Mouse (Mus musculus) heart, adult 2 months (tissue): ENCODE measurements around the gene Ehmt2. TPM values are rescaled to one million over a fixed set of nuclear protein-coding genes. Genes with fewer than 3 reads are reported as not detected.
"Not testable (repeated sequence)": the region's sequence is repeated elsewhere in the genome, so short reads cannot be mapped to it uniquely, and the experiment has no call there.

ENCODE experiments used
- DNase-seq, 2 experiments: peaks; one replicate each; pipeline ENCODE4 v3.0.0; 2021
- H3K27ac ChIP-seq: fragments of 200-600 bp; 2 replicates; pipeline ENCODE4 v1.8.1; 2022
- H3K27me3 ChIP-seq: fragments of 200-500 bp; 2 replicates; pipeline ENCODE4 v1.6.1; 2012; ENCODE audit warnings: mild to moderate bottlenecking, low read length, inconsistent platforms, mixed read lengths; ENCODE audit not compliant: control insufficient read depth, insufficient read depth
- H3K36me3 ChIP-seq: fragments of 200-500 bp; 2 replicates; pipeline ENCODE4 v1.6.1; 2012; ENCODE audit warnings: low read length, inconsistent platforms; ENCODE audit not compliant: control insufficient read depth, insufficient read depth
- H3K4me1 ChIP-seq: fragments of 200-500 bp; 2 replicates; pipeline ENCODE4 v1.6.1; 2011; ENCODE audit warnings: low read length; ENCODE audit not compliant: control insufficient read depth, insufficient read depth
- H3K4me3 ChIP-seq: fragments of 200-600 bp; 2 replicates; pipeline ENCODE4 v1.8.1; 2022
- H3K79me2 ChIP-seq: fragments of 200-500 bp; replicated peaks from 2 replicates; pipeline ENCODE4 v1.6.1; 2012; ENCODE audit warnings: mild to moderate bottlenecking, inconsistent platforms, low read length, moderate library complexity, mixed read lengths; ENCODE audit not compliant: control insufficient read depth, insufficient read depth
- H3K9ac ChIP-seq: fragments of 200-500 bp; 2 replicates; pipeline ENCODE4 v1.6.1; 2012; ENCODE audit warnings: low read depth, mild to moderate bottlenecking, control low read depth, inconsistent platforms, low read length, mixed read lengths
- CTCF ChIP-seq: fragments of 200-600 bp; IDR thresholded peaks from 2 replicates; pipeline ENCODE4 v1.8.1; 2022; ENCODE audit warnings: antibody characterized with exemption, mild to moderate bottlenecking, moderate library complexity
- EP300 ChIP-seq: fragments of 200-500 bp; IDR thresholded peaks from 2 replicates; pipeline ENCODE4 v1.6.1; 2011; ENCODE audit warnings: low read depth, low read length, control low read depth; ENCODE audit not compliant: insufficient read depth
- POLR2A ChIP-seq: fragments of 200-500 bp; IDR thresholded peaks from 2 replicates; pipeline ENCODE4 v1.6.1; 2011; ENCODE audit warnings: mild to moderate bottlenecking, low read depth, low read length, control low read depth; ENCODE audit not compliant: insufficient read depth
- WGBS: fragments of 180-500 bp; shearing (Covaris S2); methylation state at CpG from one replicate; pipeline ENCODE4 v1.1.7; 2018; 5-methylcytosine and 5-hydroxymethylcytosine counted together
- intact Hi-C: fragments of 180-260 bp; cut with DNase I; formaldehyde crosslinking; loops from one replicate; pipeline ENCODE4 v1.15.1; 2025
- microRNA-seq, 2 experiments: library from miRNA; unstranded; fragments of <30 nt; microRNA quantifications; one replicate each; pipeline ENCODE4 v1.2.0; 2021
- polyA plus RNA-seq: library from polyadenylated mRNA; depleted of rRNA; stranded (reverse); fragments of >200 nt; gene quantifications from 2 replicates; pipeline ENCODE4 v1.2.3, GENCODE M21; 2012; rRNA removed
- total RNA-seq, 2 experiments: library from RNA; stranded (reverse); gene quantifications; 2 replicates each; pipeline ENCODE4 v1.2.3; 2021

Gene Ehmt2
- total and polyA plus RNA-seq, 3 experiments: 38.0 to 64.0 (median 42.6) TPM

DNA sequence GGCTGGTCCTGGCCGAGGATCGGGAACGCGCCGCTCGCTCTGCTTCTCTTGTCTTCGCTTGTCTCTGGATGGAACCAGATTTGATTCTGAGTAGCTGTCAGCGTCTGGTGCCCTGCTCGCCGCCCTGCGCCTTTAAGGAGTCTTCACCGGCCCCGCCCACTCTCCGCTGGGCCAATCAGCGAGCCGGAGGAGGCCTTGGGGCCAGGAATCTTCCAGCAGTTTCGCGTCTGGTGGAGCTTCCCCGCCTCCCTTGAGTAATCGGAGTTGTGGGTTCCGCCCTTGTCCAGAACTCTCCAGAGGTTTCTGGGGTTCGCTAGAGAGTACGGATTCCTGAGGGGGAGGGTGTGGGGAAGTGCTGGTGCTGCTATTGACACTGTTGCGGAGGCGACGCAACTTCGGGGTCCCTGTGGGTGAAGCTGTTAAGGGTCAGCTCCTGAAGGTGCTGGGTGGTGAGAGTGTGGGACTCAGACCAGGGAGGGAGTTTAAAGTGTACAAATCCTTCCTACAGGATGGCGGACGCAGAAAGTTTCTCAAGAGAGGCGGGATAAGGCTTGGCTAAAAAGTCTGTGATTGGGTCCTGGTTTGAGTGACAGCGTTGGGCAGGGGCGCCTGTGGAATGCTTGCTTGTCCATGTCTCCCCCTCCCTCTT lies 61.0 kb downstream of the Ehmt2 start, which contains the start of gene Hspa1b:
TSS of gene Hspa1b (minus strand) at position 109 of the 649 bp plus-strand sequence.
- H3K4me1 ChIP-seq, intact Hi-C loops, H3K36me3 ChIP-seq, H3K79me2 ChIP-seq, H3K27me3 ChIP-seq: not testable (repeated sequence)
- under 1% methylated on average over 32 of the region's 32 CpGs for WGBS
- TF ChIP-seq POLR2A (peak; percentile 94), EP300 (peak; percentile 89)
- peak within 1 kb of the TSS; percentile 97 for H3K9ac ChIP-seq
- peak; percentile 92 to 95 for DNase-seq
- peak within 1 kb of the TSS; percentile 100 for H3K27ac ChIP-seq
- peak within 1 kb of the TSS; percentile 80 for H3K4me3 ChIP-seq

DNA sequence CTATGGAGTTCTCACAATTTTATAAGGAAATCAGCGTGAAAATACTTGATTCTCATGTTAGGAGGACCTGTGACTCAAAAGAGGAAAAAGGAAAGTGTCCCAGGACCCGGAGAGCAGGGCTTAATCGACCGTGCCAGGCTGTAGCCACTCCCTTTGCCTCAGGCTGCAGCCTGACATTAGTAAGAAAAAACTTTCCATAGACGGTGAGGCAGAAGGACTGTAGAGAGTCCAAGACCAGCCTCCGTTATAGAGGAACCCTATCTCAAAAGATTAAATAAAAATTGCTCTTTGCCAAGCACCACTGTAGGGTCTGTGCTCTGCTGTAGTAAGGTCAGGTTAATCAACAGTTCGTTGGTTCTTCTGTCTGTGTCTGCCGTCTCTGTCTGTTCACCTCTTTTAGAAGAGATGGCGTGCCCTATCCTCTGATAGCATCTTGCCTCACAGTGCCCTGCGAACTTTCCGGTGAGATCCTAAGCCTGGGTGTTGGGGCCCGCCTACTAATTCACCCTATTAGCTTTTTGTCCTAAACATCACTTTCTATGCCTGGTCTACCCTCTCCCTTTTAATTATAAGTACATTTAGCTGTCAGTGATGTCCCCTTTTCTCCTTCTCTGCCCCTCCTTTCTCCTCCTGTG lies 61.7 kb downstream of the Ehmt2 start:
- H3K4me1 ChIP-seq: peaks cover 1% of the 10 kb centered on the region; the same call in 1 of the 2 replicates
- H3K36me3 ChIP-seq: no peaks in the 10 kb centered on the region; the same call in 1 of the 2 replicates
- H3K4me3 ChIP-seq: peak overlapping the region; percentile 80
- peak; percentile 63 for DNase-seq
- WGBS: 14% methylated on average over 12 of the region's 12 CpGs
- peak overlapping the region; percentile 100 for H3K27ac ChIP-seq
- intact Hi-C loops: no loop called here
- peak overlapping the region; percentile 97 for H3K9ac ChIP-seq
- H3K79me2 ChIP-seq: no peaks in the 10 kb centered on the region
- H3K27me3 ChIP-seq: no peaks in the 10 kb centered on the region
- TF ChIP-seq POLR2A: no peak
- no peak for TF ChIP-seq CTCF
- TF ChIP-seq EP300: no peak

- Histone ChIP-seq H3K27me3 (no peaks in the 10 kb centered on the region), H3K27ac (peak overlapping the region; percentile 100), H3K36me3 (no peaks in the 10 kb centered on the region; the same call in 1 of the 2 replicates), H3K4me3 (no peak overlapping the region), H3K4me1 (peaks cover 5% of the 10 kb centered on the region), H3K9ac (no peak overlapping the region), H3K79me2 (no peaks in the 10 kb centered on the region)
- intact Hi-C loops: no loop called here
- DNase-seq: no peak
- TF ChIP-seq CTCF: no peak
- TF ChIP-seq EP300: no peak
- no peak for TF ChIP-seq POLR2A
Observed at GRCm38 (mm10) chr17:34960702-34961493, 62.6 kb downstream of the Ehmt2 start.

GRCm38 (mm10) chr17:34962125-34962524 lies 63.9 kb downstream of the Ehmt2 start:
- peaks cover 5% of the 10 kb centered on the region for H3K4me1 ChIP-seq
- no peaks in the 10 kb centered on the region for H3K27me3 ChIP-seq
- intact Hi-C loops: no loop called here
- H3K9ac ChIP-seq: no peak overlapping the region
- 13% methylated on average over 3 of the region's 3 CpGs for WGBS
- DNase-seq: peak in 1 of 2 experiments; percentile 25
- no peaks in the 10 kb centered on the region for H3K79me2 ChIP-seq
- peak overlapping the region; percentile 45 for H3K27ac ChIP-seq
- no peak overlapping the region for H3K4me3 ChIP-seq
- TF ChIP-seq CTCF (no peak), EP300 (no peak), POLR2A (no peak)
- no peaks in the 10 kb centered on the region; the same call in 1 of the 2 replicates for H3K36me3 ChIP-seq

- 75% methylated on average over 1 of the region's 1 CpGs for WGBS
- Histone ChIP-seq H3K4me1 (peaks cover 5% of the 10 kb centered on the region), H3K36me3 (no peaks in the 10 kb centered on the region; the same call in 1 of the 2 replicates), H3K9ac (no peak overlapping the region), H3K79me2 (no peaks in the 10 kb centered on the region), H3K27me3 (no peaks in the 10 kb centered on the region), H3K27ac (no peak overlapping the region; the same call in 1 of the 2 replicates), H3K4me3 (no peak overlapping the region)
- DNase-seq: no peak
- TF ChIP-seq EP300: no peak
- intact Hi-C loops: no loop called here
Observed at GRCm38 (mm10) chr17:34962841-34963240, 64.6 kb downstream of the Ehmt2 start.

Small RNA genes lying within 50 kb of the gene (microRNA-seq; reads per million reads assigned to microRNA genes)
- 0 reads per million in 2 experiments for gene Mir6972

Other genes with a start within 250 kb of the Ehmt2 start
Only the 30 nearest of the 37 such genes appear.
- gene C4b, start 154.6 kb upstream of the Ehmt2 start, total RNA-seq: 10 to 100 TPM; 16.8 to 19.7 TPM
- gene C4b, start 154.6 kb upstream of the Ehmt2 start, polyA plus RNA-seq: 18.0 and 26.6 TPM in 2 replicates
- gene Cyp21a1, start 93.9 kb upstream of the Ehmt2 start, total RNA-seq: not detected
- gene Cyp21a1, start 93.9 kb upstream of the Ehmt2 start, polyA plus RNA-seq: 0.09 and 0.20 TPM in 2 replicates
- 1 to 10 TPM; 8.5 to 9.5 TPM for gene Stk19, start 61.5 kb upstream of the Ehmt2 start, total RNA-seq
- gene Stk19, start 61.5 kb upstream of the Ehmt2 start, polyA plus RNA-seq: 14.1 and 17.3 TPM in 2 replicates
- gene Dxo, start 61.5 kb upstream of the Ehmt2 start, total RNA-seq: 10 to 100 TPM; 12.4 to 14.2 TPM
- gene Dxo, start 61.5 kb upstream of the Ehmt2 start, polyA plus RNA-seq: 22.9 and 28.3 TPM in 2 replicates
- 10 to 100 TPM; 18.1 to 26.8 TPM for gene Skiv2l, start 48.3 kb upstream of the Ehmt2 start, total RNA-seq
- 28.9 and 37.7 TPM in 2 replicates for gene Skiv2l, start 48.3 kb upstream of the Ehmt2 start, polyA plus RNA-seq
- 10 to 100 TPM; 14.9 to 15.8 TPM for gene Nelfe, start 48.1 kb upstream of the Ehmt2 start, total RNA-seq
- gene Nelfe, start 48.1 kb upstream of the Ehmt2 start, polyA plus RNA-seq: 12.3 and 15.5 TPM in 2 replicates
- gene Cfb, start 36.0 kb upstream of the Ehmt2 start, total RNA-seq: 1 to 10 TPM; 2.6 to 3.8 TPM
- gene Cfb, start 36.0 kb upstream of the Ehmt2 start, polyA plus RNA-seq: 3.9 and 5.7 TPM in 2 replicates
- 1 to 10 TPM; 7.9 to 9.0 TPM for gene Zbtb12, start 19.0 kb upstream of the Ehmt2 start, total RNA-seq
- gene Zbtb12, start 19.0 kb upstream of the Ehmt2 start, polyA plus RNA-seq: 10.0 and 11.0 TPM in 2 replicates
- not detected for gene Gm20547, start 16.4 kb upstream of the Ehmt2 start, total RNA-seq
- gene Gm20547, start 16.4 kb upstream of the Ehmt2 start, polyA plus RNA-seq: not detected in 2 replicates
- gene C2, start 204 bp upstream of the Ehmt2 start, total RNA-seq: 1 to 10 TPM; 1.8 to 3.1 TPM
- gene C2, start 204 bp upstream of the Ehmt2 start, polyA plus RNA-seq: 4.5 and 8.1 TPM in 2 replicates
- gene Slc44a4, start 16.0 kb downstream of the Ehmt2 start, total RNA-seq: not detected
- gene Slc44a4, start 16.0 kb downstream of the Ehmt2 start, polyA plus RNA-seq: 1.1 TPM in 1 of 2 replicates, not detected in the other
- gene Neu1, start 32.8 kb downstream of the Ehmt2 start, total RNA-seq: 10 to 100 TPM; 14.5 TPM
- gene Neu1, start 32.8 kb downstream of the Ehmt2 start, polyA plus RNA-seq: 22.0 and 23.6 TPM in 2 replicates
- 10 to 100 TPM in 1 of 2 experiments, 1 to 10 TPM in 1; 2.9 to 11.2 TPM for gene Hspa1b, start 60.8 kb downstream of the Ehmt2 start, total RNA-seq
- 2.0 and 6.3 TPM in 2 replicates for gene Hspa1b, start 60.8 kb downstream of the Ehmt2 start, polyA plus RNA-seq
- not detected for gene Gm20481, start 71.4 kb downstream of the Ehmt2 start, total RNA-seq
- gene Gm20481, start 71.4 kb downstream of the Ehmt2 start, polyA plus RNA-seq: not detected in 2 replicates
- gene Hspa1a, start 73.7 kb downstream of the Ehmt2 start, total RNA-seq: 1 to 10 TPM; 3.3 to 9.8 TPM
- gene Hspa1a, start 73.7 kb downstream of the Ehmt2 start, polyA plus RNA-seq: 3.0 and 5.9 TPM in 2 replicates
- gene Hspa1l, start 74.2 kb downstream of the Ehmt2 start, total RNA-seq: 10 to 100 TPM in 1 of 2 experiments, 1 to 10 TPM in 1; 8.3 to 10.9 TPM
- 3.6 and 6.6 TPM in 2 replicates for gene Hspa1l, start 74.2 kb downstream of the Ehmt2 start, polyA plus RNA-seq
- gene Lsm2, start 83.4 kb downstream of the Ehmt2 start, total RNA-seq: 10 to 100 TPM; 17.3 to 21.3 TPM
- gene Lsm2, start 83.4 kb downstream of the Ehmt2 start, polyA plus RNA-seq: 50.7 and 58.0 TPM in 2 replicates
- gene Vars, start 102.5 kb downstream of the Ehmt2 start, total RNA-seq: 10 to 100 TPM; 27.0 to 28.5 TPM
- 32.7 and 39.2 TPM in 2 replicates for gene Vars, start 102.5 kb downstream of the Ehmt2 start, polyA plus RNA-seq
- 10 to 100 TPM; 10.0 to 10.9 TPM for gene Vwa7, start 118.1 kb downstream of the Ehmt2 start, total RNA-seq
- gene Vwa7, start 118.1 kb downstream of the Ehmt2 start, polyA plus RNA-seq: 7.5 and 10.2 TPM in 2 replicates
- gene Sapcd1, start 129.5 kb downstream of the Ehmt2 start, total RNA-seq: not detected
- 0.20 and 0.67 TPM in 2 replicates for gene Sapcd1, start 129.5 kb downstream of the Ehmt2 start, polyA plus RNA-seq
- under 1 TPM; 0.23 to 0.29 TPM for gene Msh5, start 148.3 kb downstream of the Ehmt2 start, total RNA-seq
- gene Msh5, start 148.3 kb downstream of the Ehmt2 start, polyA plus RNA-seq: 1.00 and 1.2 TPM in 2 replicates
- gene Clic1, start 151.5 kb downstream of the Ehmt2 start, total RNA-seq: 10 to 100 TPM; 32.5 to 33.1 TPM
- gene Clic1, start 151.5 kb downstream of the Ehmt2 start, polyA plus RNA-seq: 44.4 and 51.6 TPM in 2 replicates
- 10 to 100 TPM; 20.0 to 20.5 TPM for gene Ddah2, start 160.6 kb downstream of the Ehmt2 start, total RNA-seq
- gene Ddah2, start 160.6 kb downstream of the Ehmt2 start, polyA plus RNA-seq: 31.4 and 40.8 TPM in 2 replicates
- gene Ly6g6c, start 166.9 kb downstream of the Ehmt2 start, total RNA-seq: under 1 TPM; 0.34 to 0.55 TPM
- 0.23 and 0.64 TPM in 2 replicates for gene Ly6g6c, start 166.9 kb downstream of the Ehmt2 start, polyA plus RNA-seq
- gene Mpig6b, start 167.7 kb downstream of the Ehmt2 start, total RNA-seq: 1 to 10 TPM in 1 of 2 experiments, under 1 TPM in 1; 0.31 to 2.4 TPM
- gene Mpig6b, start 167.7 kb downstream of the Ehmt2 start, polyA plus RNA-seq: 0.32 and 1.4 TPM in 2 replicates
- not detected for gene Ly6g6e, start 178.4 kb downstream of the Ehmt2 start, total RNA-seq
- gene Ly6g6e, start 178.4 kb downstream of the Ehmt2 start, polyA plus RNA-seq: 0.41 TPM in 1 of 2 replicates, not detected in the other
- under 1 TPM in 1 of 2 experiments, not detected in 1; 0.61 TPM for gene Ly6g6d, start 179.6 kb downstream of the Ehmt2 start, total RNA-seq
- 1.3 and 1.6 TPM in 2 replicates for gene Ly6g6d, start 179.6 kb downstream of the Ehmt2 start, polyA plus RNA-seq
- not detected for gene Ly6g6f, start 187.1 kb downstream of the Ehmt2 start, total RNA-seq
- gene Ly6g6f, start 187.1 kb downstream of the Ehmt2 start, polyA plus RNA-seq: 0.27 TPM in 1 of 2 replicates, not detected in the other
- gene Abhd16a, start 190.8 kb downstream of the Ehmt2 start, total RNA-seq: 10 to 100 TPM; 53.2 to 62.5 TPM
- gene Abhd16a, start 190.8 kb downstream of the Ehmt2 start, polyA plus RNA-seq: 95.7 and 98.2 TPM in 2 replicates
- gene Ly6g5c, start 209.8 kb downstream of the Ehmt2 start, total RNA-seq: not detected
- not detected in 2 replicates for gene Ly6g5c, start 209.8 kb downstream of the Ehmt2 start, polyA plus RNA-seq